Mouse (Mus musculus): ENCODE measurements around the gene Lgsn.
A peak's percentile ranks its signal among the peaks of the same experiment; 100 is the strongest.

Gene Lgsn

GRCm38 (mm10) chr1:31214831-31215230, 38.6 kb downstream of the Lgsn start:
- DNase-seq (ENCODE audit: low read depth, low spot score), result no peak

- DNase-seq (ENCODE audit: low read depth, low spot score), result no peak
Measured at GRCm38 (mm10) chr1:31220599-31221250, 44.5 kb downstream of the Lgsn start.

GRCm38 (mm10) chr1:31222564-31222963, 46.4 kb downstream of the Lgsn start, which contains the start of the genes 4931428L18Rik and Pih1d3:
4931428L18Rik (minus strand) TSS chr1:31222684.
Pih1d3 (plus strand) TSS chr1:31222838.
- DNase-seq (ENCODE audit: low read depth, low spot score), result peak; percentile 54

GRCm38 (mm10) chr1:31233319-31234036, 57.3 kb downstream of the Lgsn start:
- peak; percentile 96 for DNase-seq (ENCODE audit: low read depth, low spot score)
